Mouse (Mus musculus) hindbrain, embryonic 11.5 days (tissue): ENCODE measurements at regions not wholly inside any gene's neighbourhood (a gene's known extent, or its start where the extent isn't known, plus 50 kb on each side); places are given as distances from the start of the nearest gene placed in this dataset.

Experiments used
- ATAC-seq: fragments of 200-750 bp; cut with Nextera tagmentation; 2 replicates; pipeline ENCODE4 v1.8.0; 2017; ENCODE audit warnings: mild to moderate bottlenecking, moderate TSS enrichment, moderate library complexity; ENCODE audit not compliant: low FRiP score
- DNase-seq: peaks from one replicate; pipeline ENCODE4 v3.0.0-alpha.2; 2015; ENCODE audit warnings: low spot score
- H3K27ac ChIP-seq: fragments of 300-500 bp; sonication (generic); 2 replicates; pipeline ENCODE4 v1.5.1; 2014; ENCODE audit warnings: mild to moderate bottlenecking, low read depth, low read length
- H3K27me3 ChIP-seq: fragments of 300-500 bp; sonication (generic); 2 replicates; pipeline ENCODE4 v1.6.1; 2014; ENCODE audit warnings: mild to moderate bottlenecking, low read length, moderate library complexity, mixed read lengths; ENCODE audit not compliant: control insufficient read depth, insufficient read depth
- H3K36me3 ChIP-seq: fragments of 300-500 bp; sonication (generic); 2 replicates; pipeline ENCODE4 v1.6.1; 2014; ENCODE audit warnings: mild to moderate bottlenecking, low read length, moderate library complexity, mixed read lengths; ENCODE audit not compliant: control insufficient read depth, insufficient read depth
- H3K4me1 ChIP-seq: fragments of 300-500 bp; sonication (generic); replicated peaks from 2 replicates; pipeline ENCODE4 v1.6.1; 2014; ENCODE audit warnings: low read length, mixed read lengths; ENCODE audit not compliant: control insufficient read depth, insufficient read depth
- H3K4me2 ChIP-seq: fragments of 300-500 bp; sonication (generic); replicated peaks from 2 replicates; pipeline ENCODE4 v1.6.1; 2014; ENCODE audit warnings: mild to moderate bottlenecking, low read depth, low read length
- H3K4me3 ChIP-seq: fragments of 300-500 bp; sonication (generic); 2 replicates; pipeline ENCODE4 v1.5.1; 2014; ENCODE audit warnings: low read depth, low read length
- H3K9ac ChIP-seq: fragments of 300-500 bp; sonication (generic); 2 replicates; pipeline ENCODE4 v1.6.1; 2014; ENCODE audit warnings: low read depth, low read length
- H3K9me3 ChIP-seq: fragments of 300-500 bp; sonication (generic); 2 replicates; pipeline ENCODE4 v1.6.1; 2016; ENCODE audit warnings: low read length; ENCODE audit not compliant: control insufficient read depth
- WGBS: fragments of 180-500 bp; shearing (Covaris S2); extraction: QIAGEN DNeasy Blood & Tissue Kit; methylation state at CpG from one replicate; pipeline ENCODE4 v1.1.7; 2014; 5-methylcytosine and 5-hydroxymethylcytosine counted together

- H3K27ac ChIP-seq = no peak overlapping the region
- H3K4me2 ChIP-seq = no peak overlapping the region
- WGBS = 92% methylated on average over 2 of the region's 2 CpGs
- H3K4me1 ChIP-seq = no peaks in the 10 kb centered on the region
- DNase-seq (no peak), ATAC-seq (no peak)
- H3K27me3 ChIP-seq = no peaks in the 10 kb centered on the region
- H3K4me3 ChIP-seq = no peak overlapping the region
- no peaks in the 10 kb centered on the region for H3K9me3 ChIP-seq
- no peaks in the 10 kb centered on the region for H3K36me3 ChIP-seq
- no peak overlapping the region for H3K9ac ChIP-seq
Observed at GRCm38 (mm10) chr16:75334228-75334627, 251.6 kb downstream of the Lipi start.

DNA sequence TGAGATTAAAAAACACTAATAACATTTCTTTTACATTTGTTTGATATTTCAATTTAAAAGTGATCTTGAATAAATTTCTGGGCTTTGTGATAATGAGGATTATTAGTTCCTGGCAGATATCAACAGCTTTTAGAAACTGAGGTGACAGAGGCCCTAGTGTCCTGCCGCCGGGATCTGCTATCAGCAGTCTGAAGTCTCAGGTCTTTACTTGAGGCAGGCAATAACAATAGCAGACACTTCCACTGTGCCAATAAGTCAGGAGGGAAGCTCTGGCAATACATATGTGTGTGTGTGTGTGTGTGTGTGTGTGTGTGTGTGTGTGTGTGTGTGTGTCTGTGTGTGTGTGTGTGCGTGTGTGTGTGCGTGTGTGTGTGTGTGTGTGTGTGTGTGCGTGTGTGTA is 252.1 kb downstream of the Lipi start:
- H3K9ac ChIP-seq = no peak overlapping the region
- no peaks in the 10 kb centered on the region for H3K9me3 ChIP-seq
- no peak overlapping the region for H3K27ac ChIP-seq
- no peaks in the 10 kb centered on the region for H3K27me3 ChIP-seq
- H3K4me1 ChIP-seq = no peaks in the 10 kb centered on the region
- H3K4me2 ChIP-seq = no peak overlapping the region
- WGBS = 83% methylated on average over 3 of the region's 5 CpGs
- no peak overlapping the region for H3K4me3 ChIP-seq
- ATAC-seq (no peak), DNase-seq (no peak)
- H3K36me3 ChIP-seq = no peaks in the 10 kb centered on the region

DNA sequence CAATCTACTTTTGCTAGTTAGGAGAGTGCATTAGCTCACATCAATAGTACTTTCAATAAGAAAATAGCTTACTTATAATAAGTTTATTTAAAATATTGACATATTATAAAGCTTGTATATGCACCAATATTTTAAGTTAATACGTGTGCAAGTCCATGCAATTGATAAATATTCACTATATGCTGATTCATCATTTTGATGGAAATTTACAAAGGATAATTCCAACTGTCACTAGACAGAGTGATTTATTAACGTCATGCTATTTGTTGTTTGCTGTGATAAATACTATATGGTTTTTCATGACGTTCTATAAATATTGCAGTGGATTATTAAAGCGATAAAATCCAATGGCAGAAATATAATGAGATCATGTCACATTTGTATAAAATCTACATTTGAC is 253.0 kb downstream of the Lipi start:
- H3K27me3 ChIP-seq = no peaks in the 10 kb centered on the region
- H3K9ac ChIP-seq = no peak overlapping the region
- no peak overlapping the region for H3K4me3 ChIP-seq
- H3K4me2 ChIP-seq = no peak overlapping the region
- DNase-seq = no peak
- H3K27ac ChIP-seq = no peak overlapping the region
- WGBS = 91% methylated on average over 4 of the region's 4 CpGs
- H3K9me3 ChIP-seq = no peaks in the 10 kb centered on the region
- H3K4me1 ChIP-seq = no peaks in the 10 kb centered on the region
- ATAC-seq = no peak
- no peaks in the 10 kb centered on the region for H3K36me3 ChIP-seq

DNA sequence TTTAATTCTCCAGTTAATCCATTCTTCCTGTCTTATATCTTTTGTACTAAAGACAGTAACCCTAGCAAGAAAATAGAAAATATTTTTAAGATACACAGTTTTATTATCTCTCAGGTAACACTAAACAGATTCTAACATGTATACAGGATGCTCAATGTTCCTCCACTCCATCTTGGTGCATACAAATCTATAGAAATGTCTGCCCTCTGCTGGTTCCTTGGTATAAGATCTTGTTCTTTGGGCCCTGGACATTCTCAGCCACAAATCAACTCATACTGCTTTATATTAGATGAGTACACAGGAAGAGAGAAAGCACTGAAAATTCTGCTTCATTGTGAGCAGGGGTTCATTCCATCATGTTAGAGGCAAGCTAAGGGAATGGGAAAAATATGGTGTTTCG is 260.6 kb downstream of the Lipi start:
- WGBS = 84% methylated on average over 1 of the region's 1 CpGs
- peak; percentile 38 for DNase-seq
- no peak overlapping the region for H3K9ac ChIP-seq
- no peaks in the 10 kb centered on the region for H3K27me3 ChIP-seq
- H3K4me3 ChIP-seq = no peak overlapping the region
- no peaks in the 10 kb centered on the region for H3K4me1 ChIP-seq
- H3K27ac ChIP-seq = no peak overlapping the region
- peak; percentile 71; the same call in 1 of the 2 replicates for ATAC-seq
- H3K9me3 ChIP-seq = no peaks in the 10 kb centered on the region
- no peaks in the 10 kb centered on the region for H3K36me3 ChIP-seq
- H3K4me2 ChIP-seq = no peak overlapping the region

DNA sequence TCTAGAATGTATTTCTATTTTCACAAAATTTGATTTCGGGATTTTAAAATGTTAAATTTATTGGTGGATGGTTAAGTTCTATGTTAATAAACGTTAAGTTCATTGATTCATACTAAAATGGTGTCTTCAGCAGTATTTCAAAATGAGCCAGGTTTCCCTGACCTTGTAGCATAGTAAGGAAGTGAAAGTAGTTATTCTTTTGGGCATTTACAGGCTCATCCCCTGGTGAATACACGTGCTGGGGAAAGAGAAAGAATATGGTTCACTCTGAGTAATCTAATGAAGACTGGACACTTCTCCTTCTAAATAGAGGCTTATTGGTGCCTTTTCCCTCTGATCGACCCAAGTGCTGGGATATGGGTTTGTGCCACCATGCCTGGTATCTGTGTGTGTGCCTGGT is 281.1 kb downstream of the Lipi start:
- H3K9ac ChIP-seq = no peak overlapping the region
- no peaks in the 10 kb centered on the region for H3K9me3 ChIP-seq
- no peaks in the 10 kb centered on the region for H3K4me1 ChIP-seq
- DNase-seq = no peak
- H3K27ac ChIP-seq = no peak overlapping the region
- no peak overlapping the region for H3K4me2 ChIP-seq
- no peaks in the 10 kb centered on the region for H3K27me3 ChIP-seq
- no peak overlapping the region for H3K4me3 ChIP-seq
- WGBS = 84% methylated on average over 4 of the region's 4 CpGs
- no peaks in the 10 kb centered on the region for H3K36me3 ChIP-seq
- ATAC-seq = no peak

DNA sequence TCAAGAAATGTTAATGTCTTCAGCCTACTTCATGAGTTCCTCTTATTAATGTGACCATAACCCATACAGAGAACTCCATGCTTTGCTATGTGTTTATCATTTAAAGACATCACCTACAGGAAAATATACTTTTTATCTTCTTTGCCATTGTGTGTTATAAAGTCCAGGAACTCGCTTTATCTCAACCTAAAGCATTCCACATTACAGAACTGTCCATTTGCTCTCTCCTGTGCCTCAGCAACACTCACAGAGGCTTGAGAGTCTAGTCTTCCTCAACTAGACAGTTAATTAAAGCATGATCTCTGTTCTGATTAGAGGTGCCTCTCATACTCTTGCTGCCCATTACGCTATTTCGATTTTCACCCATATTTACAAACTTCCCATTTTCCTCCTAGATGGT is 288.4 kb downstream of the Lipi start:
- WGBS = 94% methylated on average over 3 of the region's 3 CpGs
- no peaks in the 10 kb centered on the region for H3K4me1 ChIP-seq
- H3K27ac ChIP-seq = no peak overlapping the region
- H3K36me3 ChIP-seq = no peaks in the 10 kb centered on the region
- no peak overlapping the region for H3K9ac ChIP-seq
- H3K27me3 ChIP-seq = no peaks in the 10 kb centered on the region
- no peak overlapping the region for H3K4me2 ChIP-seq
- H3K9me3 ChIP-seq = no peaks in the 10 kb centered on the region
- no peak overlapping the region for H3K4me3 ChIP-seq
- DNase-seq (no peak), ATAC-seq (no peak)

- no peaks in the 10 kb centered on the region for H3K36me3 ChIP-seq
- 85% methylated on average over 9 of the region's 9 CpGs for WGBS
- no peak overlapping the region for H3K9ac ChIP-seq
- DNase-seq (no peak), ATAC-seq (no peak)
- no peaks in the 10 kb centered on the region for H3K4me1 ChIP-seq
- H3K4me2 ChIP-seq = no peak overlapping the region
- no peaks in the 10 kb centered on the region for H3K27me3 ChIP-seq
- H3K9me3 ChIP-seq = no peaks in the 10 kb centered on the region
- no peak overlapping the region for H3K27ac ChIP-seq
- H3K4me3 ChIP-seq = no peak overlapping the region
Observed at GRCm38 (mm10) chr16:75292736-75293428, 293.0 kb downstream of the Lipi start.

- peak; percentile 5 for DNase-seq
- Histone ChIP-seq H3K4me1 (no peaks in the 10 kb centered on the region), H3K4me2 (no peak overlapping the region), H3K9ac (no peak overlapping the region), H3K27ac (no peak overlapping the region), H3K27me3 (no peaks in the 10 kb centered on the region), H3K4me3 (no peak overlapping the region), H3K36me3 (no peaks in the 10 kb centered on the region), H3K9me3 (no peaks in the 10 kb centered on the region)
- ATAC-seq = no peak
- 50% methylated on average over 4 of the region's 4 CpGs for whole genome bisulfite sequencing
Observed at GRCm38 (mm10) chr16:75291194-75291593, 294.7 kb downstream of the Lipi start.

GRCm38 (mm10) chr16:75287150-75287549 is 298.7 kb downstream of the Lipi start:
- H3K9me3 ChIP-seq = no peaks in the 10 kb centered on the region
- no peak overlapping the region for H3K4me2 ChIP-seq
- H3K4me1 ChIP-seq = no peaks in the 10 kb centered on the region
- no peak overlapping the region for H3K4me3 ChIP-seq
- no peaks in the 10 kb centered on the region for H3K27me3 ChIP-seq
- DNase-seq (no peak), ATAC-seq (no peak)
- H3K9ac ChIP-seq = no peak overlapping the region
- H3K27ac ChIP-seq = no peak overlapping the region
- H3K36me3 ChIP-seq = no peaks in the 10 kb centered on the region
- 96% methylated on average over 1 of the region's 1 CpGs for WGBS
